ENCODE assay signal across 19 mouse cellular contexts in the genomic region with DNA sequence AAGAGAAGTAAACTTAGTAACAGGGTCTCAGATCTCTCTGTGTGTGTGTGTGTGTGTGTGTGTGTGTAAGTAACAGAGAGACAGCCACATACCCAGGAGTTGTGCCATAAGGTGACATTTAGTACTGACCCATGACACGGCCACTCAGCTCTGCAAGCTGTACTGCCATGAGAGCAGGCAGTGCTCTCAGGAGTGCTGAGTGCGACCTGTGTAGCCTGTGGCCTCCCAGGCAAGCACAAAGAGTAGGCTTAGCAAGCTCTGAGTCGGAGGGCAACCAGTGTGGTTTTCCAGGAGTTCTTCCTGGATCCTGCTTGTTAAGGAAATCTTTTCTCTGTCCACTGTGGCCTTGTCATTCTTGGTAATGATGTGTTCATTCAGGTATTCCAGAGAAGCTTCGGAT.
A peak's percentile ranks its signal among the peaks of the same experiment; 100 is the strongest.
DNase-seq lines count a peak whose midpoint lies in the region; ATAC-seq and TF ChIP-seq lines count a peak whose summit lies in the region.
"Had no signal": no experiment of that assay in that cellular context is flagged by ENCODE, and none has a peak within 500 bp of the region (broad histone marks: within the 10 kb centered on the region; RNA-seq: fewer than 3 reads in every experiment).

No protein-coding gene starts in this region.

- H3K4me1 ChIP-seq in heart, embryonic 11.5 days (ENCODE audit: control insufficient read depth, insufficient read depth, low read length), result peaks cover 12% of the 10 kb centered on the region
- peaks cover 15% of the 10 kb centered on the region for H3K4me1 ChIP-seq in intestine, embryonic 16.5 days (ENCODE audit: control insufficient read depth, insufficient read depth, low read length)
- peaks cover 3% of the 10 kb centered on the region for H3K4me1 ChIP-seq in intestine, postnatal 0 days (replicated peaks; ENCODE audit: control insufficient read depth, insufficient read depth, low read length)
- H3K4me1 ChIP-seq in lung, embryonic 16.5 days (replicated peaks; ENCODE audit: control insufficient read depth, insufficient read depth, low read length), result peaks cover 11% of the 10 kb centered on the region
- peaks cover 11% of the 10 kb centered on the region for H3K4me1 ChIP-seq in limb, embryonic 15.5 days

- 65% methylated on average over 4 of the region's 4 CpGs for WGBS in heart, embryonic 11.5 days (ENCODE audit: insufficient replicate concordance)
- 76% methylated on average over 4 of the region's 4 CpGs for WGBS in intestine, embryonic 16.5 days
- 69% methylated on average over 4 of the region's 4 CpGs for WGBS in intestine, postnatal 0 days
- 73% methylated on average over 4 of the region's 4 CpGs for WGBS in lung, embryonic 16.5 days
- WGBS in limb, embryonic 15.5 days, result 83% methylated on average over 4 of the region's 4 CpGs

- no peak for ATAC-seq in heart, embryonic 11.5 days (replicated peaks; ENCODE audit: insufficient number of reproducible peaks, low FRiP score, low TSS enrichment)
- ATAC-seq in intestine, embryonic 16.5 days, result no peak
- no peak for ATAC-seq in intestine, postnatal 0 days
- no peak for ATAC-seq in lung, embryonic 16.5 days (ENCODE audit: low read depth)
- peak; percentile 37; the same call in 1 of the 2 replicates for ATAC-seq in limb, embryonic 15.5 days (ENCODE audit: insufficient number of reproducible peaks, low FRiP score, low TSS enrichment, low read depth)
- ATAC-seq: activated CD4-positive, CD25-positive, alpha-beta regulatory T cell, adult 4 months; forebrain, embryonic 14.5 days had no signal

- H3K27ac ChIP-seq in heart, embryonic 11.5 days (ENCODE audit: low read depth, low read length), result peak overlapping the region; percentile 57
- 0 out of 2 replicates have a peak overlapping the region, but pooled peaks have one; percentile 13 for H3K27ac ChIP-seq in intestine, embryonic 16.5 days (ENCODE audit: low read length)
- no peak overlapping the region for H3K27ac ChIP-seq in intestine, postnatal 0 days (ENCODE audit: low read depth, low read length)
- H3K27ac ChIP-seq in lung, embryonic 16.5 days (ENCODE audit: low read length), result peak overlapping the region; percentile 19; the same call in 1 of the 2 replicates
- no peak overlapping the region for H3K27ac ChIP-seq in limb, embryonic 15.5 days
- H3K27ac ChIP-seq: hindbrain, embryonic 10.5 days; lung, embryonic 15.5 days; neural tube, embryonic 12.5 days had no signal

- H3K36me3 ChIP-seq in heart, embryonic 11.5 days (ENCODE audit: control insufficient read depth, insufficient read depth, low read length), result peaks cover 4% of the 10 kb centered on the region; the same call in 1 of the 2 replicates
- H3K36me3 ChIP-seq in intestine, embryonic 16.5 days (ENCODE audit: control insufficient read depth, insufficient read depth, low read length), result 0 out of 2 replicates have a peak, but pooled peaks cover 2% of the 10 kb centered on the region
- H3K36me3 ChIP-seq in intestine, postnatal 0 days (ENCODE audit: control insufficient read depth, insufficient read depth), result no peaks in the 10 kb centered on the region
- H3K36me3 ChIP-seq in lung, embryonic 16.5 days (ENCODE audit: control insufficient read depth, insufficient read depth, low read length), result no peaks in the 10 kb centered on the region
- H3K36me3 ChIP-seq in limb, embryonic 15.5 days, result 0 out of 2 replicates have a peak, but pooled peaks cover 4% of the 10 kb centered on the region
- H3K36me3 ChIP-seq: lung, embryonic 15.5 days; neural tube, embryonic 12.5 days had no signal

- peak overlapping the region; percentile 34; the same call in 1 of the 2 replicates for H3K9ac ChIP-seq in heart, embryonic 11.5 days (ENCODE audit: low read depth, low read length)
- no peak overlapping the region for H3K9ac ChIP-seq in intestine, embryonic 16.5 days (ENCODE audit: low read depth, low read length)
- no peak overlapping the region for H3K9ac ChIP-seq in intestine, postnatal 0 days (ENCODE audit: low read depth, low read length)
- no peak overlapping the region for H3K9ac ChIP-seq in lung, embryonic 16.5 days (ENCODE audit: low read length)
- no peak overlapping the region for H3K9ac ChIP-seq in limb, embryonic 15.5 days
- H3K9ac ChIP-seq: lung, embryonic 15.5 days; neural tube, embryonic 12.5 days had no signal

- H3K27me3 ChIP-seq in heart, embryonic 11.5 days (ENCODE audit: control insufficient read depth, insufficient read depth, low read length), result no peaks in the 10 kb centered on the region
- no peaks in the 10 kb centered on the region for H3K27me3 ChIP-seq in intestine, embryonic 16.5 days (replicated peaks; ENCODE audit: control insufficient read depth, insufficient read depth, low read length)
- no peaks in the 10 kb centered on the region for H3K27me3 ChIP-seq in intestine, postnatal 0 days (replicated peaks; ENCODE audit: control insufficient read depth, insufficient read depth, low read length)
- H3K27me3 ChIP-seq in lung, embryonic 16.5 days (ENCODE audit: control insufficient read depth, insufficient read depth, low read depth, low read length), result no peaks in the 10 kb centered on the region
- H3K27me3 ChIP-seq in limb, embryonic 15.5 days, result no peaks in the 10 kb centered on the region
- H3K27me3 ChIP-seq: lung, embryonic 15.5 days; neural tube, embryonic 12.5 days had no signal

- H3K4me2 ChIP-seq in heart, embryonic 11.5 days, result no peak overlapping the region
- H3K4me2 ChIP-seq in intestine, embryonic 16.5 days (ENCODE audit: low read depth, low read length), result no peak overlapping the region
- H3K4me2 ChIP-seq in intestine, postnatal 0 days (replicated peaks; ENCODE audit: low read depth), result no peak overlapping the region
- no peak overlapping the region for H3K4me2 ChIP-seq in lung, embryonic 16.5 days (ENCODE audit: low read depth, low read length)
- no peak overlapping the region for H3K4me2 ChIP-seq in limb, embryonic 15.5 days
- H3K4me2 ChIP-seq: lung, embryonic 15.5 days; neural tube, embryonic 12.5 days had no signal

- no peak for TF ChIP-seq CTCF in intestine, postnatal 0 days (IDR thresholded peaks at IDR 0.05; ENCODE audit: low read depth)

- DNase-seq in heart, postnatal 4 days, result no peak
- no peak for DNase-seq in lung, postnatal 4 days
- DNase-seq in right cerebral cortex, adult 2 months (ENCODE audit: low spot score in 2 of 2), result no peak
- DNase-seq: adrenal gland, postnatal 14 days; B cell, adult 2 months; cerebellum, adult 11-12 months; cerebellum, postnatal 25 days; right cerebral cortex, postnatal 14 days; thymus, postnatal 25 days had no signal

- H3K9me3 ChIP-seq in heart, embryonic 11.5 days (replicated peaks; ENCODE audit: control insufficient read depth, low read length), result no peaks in the 10 kb centered on the region
- H3K9me3 ChIP-seq in intestine, embryonic 16.5 days (ENCODE audit: control insufficient read depth, low read length), result 0 out of 2 replicates have a peak, but pooled peaks cover 4% of the 10 kb centered on the region
- H3K9me3 ChIP-seq in intestine, postnatal 0 days (ENCODE audit: control insufficient read depth), result no peaks in the 10 kb centered on the region
- peaks cover 6% of the 10 kb centered on the region; the same call in 1 of the 2 replicates for H3K9me3 ChIP-seq in lung, embryonic 16.5 days (ENCODE audit: control insufficient read depth, low read length)
- H3K9me3 ChIP-seq in limb, embryonic 15.5 days, result no peaks in the 10 kb centered on the region
- H3K9me3 ChIP-seq: lung, embryonic 15.5 days; neural tube, embryonic 12.5 days had no signal

- H3K4me3 ChIP-seq in heart, embryonic 11.5 days (ENCODE audit: low read depth, low read length), result no peak overlapping the region
- H3K4me3 ChIP-seq in intestine, embryonic 16.5 days (ENCODE audit: low read length), result no peak overlapping the region
- no peak overlapping the region for H3K4me3 ChIP-seq in intestine, postnatal 0 days (ENCODE audit: low read depth, low read length)
- no peak overlapping the region for H3K4me3 ChIP-seq in lung, embryonic 16.5 days (ENCODE audit: low read length)
- H3K4me3 ChIP-seq in limb, embryonic 15.5 days, result no peak overlapping the region
- H3K4me3 ChIP-seq: hindbrain, embryonic 10.5 days; lung, embryonic 15.5 days; neural tube, embryonic 12.5 days had no signal

Comparison
In these comparisons a context has a peak if more than half of its experiments do, and no peak if none do; other contexts are left out.
1. H3K27ac ChIP-seq: peak in heart, embryonic 11.5 days (single experiment), intestine, embryonic 16.5 days (single experiment) and lung, embryonic 16.5 days (single experiment); none in intestine, postnatal 0 days (single experiment) and limb, embryonic 15.5 days (single experiment).